Mouse (Mus musculus) olfactory bulb, adult 2 months (tissue): ENCODE results near the gene Lrrc75b. TPM values are rescaled to one million over a fixed set of nuclear protein-coding genes. Genes with fewer than 3 reads are reported as not detected.

Experiments
- H3K27ac ChIP-seq: fragments of 200-500 bp; 2 replicates; pipeline ENCODE4 v1.5.1; 2012; ENCODE audit warnings: low read depth, low read length; ENCODE audit not compliant: insufficient read depth
- H3K4me1 ChIP-seq: fragments of 200-500 bp; 2 replicates; pipeline ENCODE4 v1.6.1; 2012; ENCODE audit warnings: low read length; ENCODE audit not compliant: control insufficient read depth, insufficient read depth
- H3K4me3 ChIP-seq: fragments of 200-500 bp; 2 replicates; pipeline ENCODE4 v1.5.1; 2012; ENCODE audit warnings: mild to moderate bottlenecking, low read depth, low read length, moderate library complexity; ENCODE audit not compliant: insufficient read depth
- CTCF ChIP-seq: fragments of 200-500 bp; IDR thresholded peaks from 2 replicates; pipeline ENCODE4 v1.5.1; 2012; ENCODE audit warnings: low read depth, mild to moderate bottlenecking, low read length, moderate library complexity; ENCODE audit not compliant: insufficient read depth
- POLR2A ChIP-seq: fragments of 200-500 bp; IDR thresholded peaks from 2 replicates; pipeline ENCODE4 v1.6.1; 2012; ENCODE audit warnings: mild to moderate bottlenecking, low read depth, low read length, moderate library complexity; ENCODE audit not compliant: insufficient read depth
- WGBS: fragments of 180-500 bp; shearing (Covaris S2); methylation state at CpG from one replicate; pipeline ENCODE4 v1.1.7; 2018; 5-methylcytosine and 5-hydroxymethylcytosine counted together
- polyA plus RNA-seq: library from polyadenylated mRNA; stranded (reverse); fragments of >200 nt; gene quantifications from 2 replicates; pipeline ENCODE4 v1.2.4, GENCODE M21; 2012; ENCODE audit warnings: low replicate concordance; ENCODE audit not compliant: missing spikeins, insufficient read depth, insufficient read length

Lrrc75b gene
- polyA plus RNA-seq: not detected in 2 replicates

GRCm38 (mm10) chr10:75559676-75560548 lies at the start of gene Lrrc75b:
Gene Lrrc75b (minus strand): TSS chr10:75560330.
- H3K4me3 ChIP-seq: peak within 1 kb of the TSS; percentile 59
- H3K27ac ChIP-seq: no peak within 1 kb of the TSS
- peaks cover 14% of the 10 kb centered on the region for H3K4me1 ChIP-seq
- no peak for TF ChIP-seq POLR2A
- no peak for TF ChIP-seq CTCF
- WGBS: 1% methylated on average over 75 of the region's 75 CpGs

- TF ChIP-seq CTCF (no peak), POLR2A (no peak)
- 93% methylated on average over 11 of the region's 11 CpGs for WGBS
- H3K27ac ChIP-seq: no peak overlapping the region
- no peak overlapping the region for H3K4me3 ChIP-seq
- H3K4me1 ChIP-seq: no peaks in the 10 kb centered on the region
These were observed 48.8 kb upstream of the Lrrc75b start for GRCm38 (mm10) chr10:75608975-75609374.

GRCm38 (mm10) chr10:75607253-75607652 lies 47.1 kb upstream of the Lrrc75b start:
- Histone ChIP-seq H3K4me1 (no peaks in the 10 kb centered on the region), H3K4me3 (no peak overlapping the region), H3K27ac (no peak overlapping the region)
- TF ChIP-seq CTCF: no peak
- no peak for TF ChIP-seq POLR2A
- 94% methylated on average over 4 of the region's 4 CpGs for WGBS

- TF ChIP-seq POLR2A (no peak), CTCF (0 out of 2 replicates have a peak, but pooled peaks have one; percentile 26)
- 44% methylated on average over 11 of the region's 11 CpGs for WGBS
- H3K27ac ChIP-seq: no peak overlapping the region
These were observed 45.2 kb upstream of the Lrrc75b start for GRCm38 (mm10) chr10:75605162-75605846.

GRCm38 (mm10) chr10:75600189-75600730 lies 40.1 kb upstream of the Lrrc75b start:
- 79% methylated on average over 7 of the region's 7 CpGs for WGBS
- H3K4me3 ChIP-seq: no peak overlapping the region
- H3K4me1 ChIP-seq: no peaks in the 10 kb centered on the region
- no peak overlapping the region for H3K27ac ChIP-seq
- TF ChIP-seq CTCF (no peak), POLR2A (no peak)

More at GRCm38 (mm10) chr10:75605162-75605846, 45.2 kb upstream of the Lrrc75b start:
- Histone ChIP-seq H3K4me1 (no peaks in the 10 kb centered on the region), H3K4me3 (no peak overlapping the region)

GRCm38 (mm10) chr10:75595981-75596380 lies 35.9 kb upstream of the Lrrc75b start:
- WGBS: 51% methylated on average over 8 of the region's 8 CpGs
- no peak overlapping the region for H3K4me3 ChIP-seq
- TF ChIP-seq POLR2A (no peak), CTCF (no peak)
- H3K27ac ChIP-seq: no peak overlapping the region
- no peaks in the 10 kb centered on the region for H3K4me1 ChIP-seq

- H3K27ac ChIP-seq: no peak overlapping the region
- H3K4me3 ChIP-seq: no peak overlapping the region
- peaks cover 6% of the 10 kb centered on the region for H3K4me1 ChIP-seq
- TF ChIP-seq POLR2A: no peak
- no peak for TF ChIP-seq CTCF
- WGBS: 91% methylated on average over 7 of the region's 7 CpGs
These were observed 32.5 kb upstream of the Lrrc75b start for GRCm38 (mm10) chr10:75592585-75592984.

- no peak for TF ChIP-seq POLR2A
- no peak for TF ChIP-seq CTCF
- Histone ChIP-seq H3K4me3 (no peak overlapping the region), H3K4me1 (peaks cover 6% of the 10 kb centered on the region), H3K27ac (no peak overlapping the region)
- 86% methylated on average over 12 of the region's 12 CpGs for WGBS
These were observed 31.2 kb upstream of the Lrrc75b start for GRCm38 (mm10) chr10:75591211-75591894.

GRCm38 (mm10) chr10:75589651-75590050 lies 29.5 kb upstream of the Lrrc75b start:
- TF ChIP-seq CTCF: no peak
- TF ChIP-seq POLR2A: no peak
- H3K27ac ChIP-seq: no peak overlapping the region
- 78% methylated on average over 16 of the region's 16 CpGs for WGBS
- peaks cover 6% of the 10 kb centered on the region for H3K4me1 ChIP-seq
- 0 out of 2 replicates have a peak overlapping the region, but pooled peaks have one; percentile 11 for H3K4me3 ChIP-seq
